Mouse (Mus musculus) erythroid progenitor cell, adult 5-6 weeks (primary cell): ENCODE measurements around the gene Klk6. TPM values are rescaled to one million over a fixed set of nuclear protein-coding genes. Genes with fewer than 3 reads are reported as not detected.

Experiments used
- ATAC-seq: replicated peaks from 2 replicates; pipeline ENCODE4 v1.8.0; 2016; ENCODE audit warnings: moderate number of reproducible peaks, mild to moderate bottlenecking, moderate TSS enrichment, inconsistent platforms; ENCODE audit not compliant: poor library complexity, low FRiP score, severe bottlenecking
- total RNA-seq, 2 experiments: library from RNA; stranded (forward) in 1 of 2; stranded (reverse) in 1 of 2; fragments of 150-400 nt in 1 of 2; fragments of 186-747, 209-891 nt in 1 of 2; gene quantifications; 2 replicates each; pipeline versions ENCODE4 v1.2.3 to v1.2.4; 2015 to 2017; ENCODE audit warnings: low replicate concordance in 2 of 2

The Klk6 gene
- not detected in 2 replicates for total RNA-seq (2015; ENCODE audit: low replicate concordance)
- total RNA-seq (2017; ENCODE audit: low replicate concordance): not detected in 2 replicates

GRCm38 (mm10) chr7:43824199-43824598, at the start of gene Klk6:
Klk6 (plus strand) TSS chr7:43824499.
- no peak for ATAC-seq

DNA sequence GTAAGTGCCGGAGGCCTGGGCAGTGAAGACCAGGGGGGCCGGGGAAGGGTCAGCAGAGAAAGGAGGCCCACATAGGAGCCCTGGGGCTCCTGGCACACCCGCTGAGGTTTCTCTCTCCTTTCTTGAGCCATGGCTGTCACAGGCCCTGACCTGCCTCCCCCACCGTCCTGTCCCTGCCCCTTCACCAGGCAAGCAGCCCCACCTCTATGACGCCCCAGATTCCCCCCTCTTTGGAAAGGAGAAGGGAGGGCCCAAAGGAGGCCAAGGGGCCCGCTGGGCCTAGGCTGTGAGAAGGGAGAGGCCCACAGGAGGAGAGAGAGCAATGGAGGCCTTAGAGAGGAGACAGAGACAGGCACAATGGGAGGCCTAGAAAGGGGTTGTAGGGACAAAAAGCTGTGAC, 49.5 kb upstream of the Klk6 start:
- ATAC-seq: no peak

DNA sequence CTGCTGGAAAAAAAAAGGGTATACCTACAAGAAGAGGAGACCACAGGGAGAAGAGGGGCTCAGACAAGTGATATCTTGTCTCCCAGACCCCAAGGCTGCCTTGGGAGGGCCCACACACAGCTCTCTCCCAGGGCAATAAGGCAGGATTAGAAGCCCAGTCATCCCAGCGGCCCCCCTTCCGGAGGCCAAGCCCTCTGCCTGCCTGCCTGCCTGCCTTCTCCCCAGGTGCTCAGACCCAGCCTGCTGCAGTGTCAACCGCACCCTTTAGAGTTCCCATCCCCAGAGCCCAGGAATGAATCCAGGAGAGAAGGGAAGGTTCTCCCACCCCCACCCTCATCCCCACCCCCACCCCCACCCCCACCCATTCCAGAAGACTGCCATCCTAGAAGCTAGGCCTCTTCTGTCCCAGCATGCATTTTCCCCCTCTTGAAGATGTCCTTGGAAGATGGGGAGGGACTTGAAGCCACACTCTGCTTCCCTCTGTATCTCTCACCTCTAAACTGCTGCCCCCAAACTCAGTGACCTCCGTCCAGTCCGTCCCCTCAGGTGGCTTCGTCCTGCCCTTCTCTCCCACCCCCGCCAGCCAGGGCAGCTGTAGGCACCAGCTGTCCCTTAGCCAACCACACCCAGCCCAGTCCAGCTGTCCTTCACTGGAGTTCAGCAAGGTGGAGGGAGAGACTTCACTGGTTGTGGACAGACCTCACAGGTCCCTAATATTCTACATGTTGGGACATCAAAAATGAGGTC, 48.8 kb upstream of the Klk6 start:
- no peak for ATAC-seq

DNA sequence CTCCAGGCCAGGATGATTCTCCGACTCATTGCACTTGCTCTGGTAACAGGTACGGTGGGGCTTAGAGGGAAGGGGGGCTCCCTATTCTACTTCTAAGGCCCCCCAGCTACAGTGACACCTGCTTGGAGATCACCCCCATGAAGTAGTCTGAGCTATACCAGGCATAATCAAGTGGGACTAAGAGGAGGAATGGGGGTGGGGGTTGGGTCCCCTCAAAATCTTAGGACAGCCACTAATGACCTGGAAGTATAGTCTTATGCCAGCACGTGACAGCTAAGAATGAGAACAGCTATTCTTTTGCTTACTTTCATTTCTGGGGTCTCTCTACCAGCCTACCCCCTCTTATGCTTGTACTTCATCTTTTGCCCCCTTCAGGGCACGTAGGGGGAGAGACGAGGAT, 47.8 kb upstream of the Klk6 start:
- no peak for ATAC-seq

- ATAC-seq: no peak
Measured at GRCm38 (mm10) chr7:43777423-43777822, 46.9 kb upstream of the Klk6 start.

DNA sequence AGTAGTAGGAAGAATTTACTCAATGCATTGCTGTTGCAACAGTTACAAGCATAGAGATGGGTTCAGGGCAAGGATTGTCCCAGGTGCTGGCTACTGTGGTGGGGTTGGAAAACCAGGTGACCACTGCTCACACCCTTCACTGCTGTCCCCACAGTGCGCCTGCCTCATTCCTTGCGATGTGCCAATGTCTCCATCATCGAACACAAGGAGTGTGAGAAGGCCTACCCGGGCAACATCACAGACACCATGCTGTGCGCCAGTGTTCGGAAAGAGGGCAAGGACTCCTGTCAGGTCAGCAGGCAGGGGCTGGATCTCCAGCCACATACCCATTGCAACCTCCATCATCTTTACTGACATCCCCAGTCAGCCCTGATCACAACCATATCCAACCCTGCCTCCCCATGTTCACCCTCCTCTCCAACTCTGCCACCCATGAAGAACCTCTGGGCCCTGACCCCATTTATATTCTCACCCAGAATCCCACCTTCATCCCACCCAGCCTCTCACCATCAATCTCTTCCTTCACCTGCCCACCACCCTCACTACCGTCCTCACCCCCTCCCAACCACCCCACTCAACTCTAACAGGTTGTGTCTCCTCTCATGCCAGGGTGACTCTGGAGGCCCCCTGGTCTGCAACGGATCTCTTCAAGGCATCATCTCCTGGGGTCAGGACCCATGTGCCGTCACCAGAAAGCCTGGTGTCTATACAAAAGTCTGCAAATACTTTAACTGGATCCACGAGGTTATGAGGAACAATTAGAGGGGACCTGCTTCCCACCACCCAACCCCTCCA, 45.9 kb upstream of the Klk6 start:
- no peak for ATAC-seq

- ATAC-seq: no peak
Measured at GRCm38 (mm10) chr7:43780241-43780640, 44.1 kb upstream of the Klk6 start.

- ATAC-seq: no peak
Measured at GRCm38 (mm10) chr7:43780746-43781145, 43.6 kb upstream of the Klk6 start, which contains the start of gene Klk10. Klk10 (plus strand) TSS chr7:43781035.

- no peak for ATAC-seq
Measured at GRCm38 (mm10) chr7:43781541-43781940, 42.8 kb upstream of the Klk6 start.

- no peak; the same call in 1 of the 2 replicates for ATAC-seq
Measured at GRCm38 (mm10) chr7:43782275-43783265, 41.7 kb upstream of the Klk6 start.

GRCm38 (mm10) chr7:43785286-43785685, 39.0 kb upstream of the Klk6 start:
- no peak for ATAC-seq

DNA sequence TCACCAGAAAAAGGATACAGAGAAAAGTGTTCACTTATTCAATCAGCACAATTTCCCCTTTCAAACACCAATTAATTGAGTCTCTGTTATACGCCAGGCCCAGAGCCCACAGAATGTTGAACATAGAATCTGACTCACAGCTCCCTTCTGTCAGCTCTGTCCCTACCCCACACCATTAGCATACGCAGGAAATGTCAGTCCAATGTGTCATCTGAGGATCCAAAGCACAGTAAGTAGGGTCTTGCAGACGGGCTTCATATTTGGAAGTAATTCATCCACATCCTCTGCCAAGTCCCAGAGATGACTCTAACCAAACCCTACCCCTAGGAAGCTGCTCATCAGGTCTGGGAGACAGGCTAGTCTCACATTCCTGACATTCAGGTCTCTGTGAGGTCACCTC, 36.2 kb upstream of the Klk6 start:
- no peak for ATAC-seq

- no peak for ATAC-seq
Measured at GRCm38 (mm10) chr7:43789295-43789694, 35.0 kb upstream of the Klk6 start.

DNA sequence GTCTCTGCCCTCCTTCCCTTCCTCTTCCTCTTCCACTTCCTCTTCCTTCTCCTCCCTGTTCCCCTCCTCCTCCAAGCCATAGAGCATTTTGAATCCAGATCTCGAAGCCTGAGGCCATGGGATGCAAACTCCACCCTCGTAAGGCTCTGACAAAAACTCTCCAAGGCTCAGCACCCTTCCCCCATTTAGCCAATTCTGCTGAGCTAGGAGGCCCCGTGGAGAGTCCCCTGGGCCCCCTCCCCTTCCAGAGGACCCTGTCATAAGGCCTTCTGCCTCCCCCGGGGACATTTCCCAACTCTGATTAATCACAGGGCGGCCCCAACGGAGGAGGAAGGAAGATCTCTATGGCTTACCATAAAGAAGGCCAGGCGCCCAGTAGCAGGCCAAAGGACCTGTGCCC, 32.7 kb upstream of the Klk6 start, which contains the start of gene Klk9:
Klk9 (plus strand) TSS at position 301 of the 400 bp plus-strand sequence.
- no peak for ATAC-seq

DNA sequence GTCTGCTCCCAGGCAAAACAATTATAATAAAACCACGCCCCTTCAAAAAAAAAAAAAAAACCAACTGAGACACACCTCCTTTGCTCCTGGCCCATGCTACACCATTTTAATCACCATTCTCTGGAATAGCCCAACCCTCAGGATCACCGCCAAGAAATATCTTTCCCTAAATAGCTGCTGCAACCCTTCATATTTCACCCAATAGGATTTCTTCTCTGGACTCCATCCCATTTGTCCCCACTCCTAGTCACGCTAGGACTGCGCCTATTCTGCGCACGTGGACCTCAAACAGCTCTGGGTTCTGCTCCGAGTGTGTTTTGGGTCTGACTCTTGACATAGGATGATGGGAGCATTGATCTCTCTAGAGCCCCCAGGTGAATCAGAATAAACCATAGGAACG, 27.9 kb upstream of the Klk6 start:
- ATAC-seq: no peak

DNA sequence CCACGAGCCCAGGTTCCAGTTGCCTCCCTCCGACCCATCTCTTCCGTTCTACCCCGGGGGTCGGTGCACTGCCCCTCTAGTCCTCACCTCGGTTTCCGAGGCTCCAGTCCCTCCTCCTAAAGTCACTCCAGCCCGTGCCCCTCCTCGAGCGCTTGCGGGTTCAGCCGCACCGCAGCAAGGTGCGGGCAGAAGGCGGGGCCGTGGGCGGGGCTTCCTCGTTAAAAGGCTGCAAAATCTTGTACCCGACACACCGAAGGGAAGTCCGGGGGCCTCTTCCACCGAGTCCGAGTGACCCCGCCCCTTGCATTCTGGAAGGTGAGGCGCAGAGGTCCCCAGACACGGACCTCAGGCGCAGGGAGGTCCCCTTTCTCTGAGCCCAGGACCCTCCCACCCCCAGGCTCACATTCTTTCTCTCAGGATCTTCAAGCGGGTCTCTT, 26.9 kb upstream of the Klk6 start, which contains the start of gene Klk8:
Klk8 (plus strand) TSS at position 245 of the 437 bp plus-strand sequence.
- no peak for ATAC-seq

- no peak for ATAC-seq
Measured at GRCm38 (mm10) chr7:43797844-43798462, 26.3 kb upstream of the Klk6 start.

GRCm38 (mm10) chr7:43799876-43800275, 24.4 kb upstream of the Klk6 start:
- no peak for ATAC-seq

DNA sequence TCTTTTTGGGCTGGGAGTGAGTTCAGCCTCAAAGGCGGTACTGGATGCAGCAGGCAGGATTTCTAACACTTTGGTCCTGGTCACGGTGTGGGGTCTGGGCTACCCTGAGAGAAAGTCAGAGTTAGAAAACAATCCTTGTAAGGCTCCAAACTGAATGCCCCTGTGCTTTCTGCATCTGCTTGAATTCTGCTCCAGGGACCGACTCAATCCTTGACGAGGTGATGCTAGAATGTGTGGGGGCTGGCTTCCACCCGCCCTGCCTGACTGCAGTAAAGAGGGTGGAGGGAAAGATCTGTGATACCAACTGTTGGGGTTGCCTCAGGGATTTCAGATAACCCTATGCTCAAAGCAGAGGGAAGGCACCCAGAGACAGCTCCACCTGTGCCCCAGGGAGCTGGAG, 13.3 kb upstream of the Klk6 start, which contains the start of gene Klk7:
Klk7 (plus strand) TSS at position 301 of the 400 bp plus-strand sequence.
- ATAC-seq: no peak
